Mouse (Mus musculus): ENCODE results near the gene Gm20388.

The Gm20388 gene

GRCm38 (mm10) chr8:120369956-120370355, 459.3 kb downstream of the Gm20388 start:
- no peak for DNase-seq (ENCODE audit: low spot score)

- no peak for DNase-seq (ENCODE audit: low spot score)
Observed at GRCm38 (mm10) chr8:120370461-120370860, 459.8 kb downstream of the Gm20388 start.

GRCm38 (mm10) chr8:120371146-120371545, 460.5 kb downstream of the Gm20388 start:
- DNase-seq (ENCODE audit: low spot score) = no peak

- DNase-seq (ENCODE audit: low spot score) = no peak
Observed at GRCm38 (mm10) chr8:120371725-120372457, 461.2 kb downstream of the Gm20388 start.

GRCm38 (mm10) chr8:120372684-120373083, 462.0 kb downstream of the Gm20388 start:
- DNase-seq (ENCODE audit: low spot score) = no peak

GRCm38 (mm10) chr8:120373621-120374020, 463.0 kb downstream of the Gm20388 start:
- DNase-seq (ENCODE audit: low spot score) = no peak

- no peak for DNase-seq (ENCODE audit: low spot score)
Observed at GRCm38 (mm10) chr8:120374070-120374469, 463.4 kb downstream of the Gm20388 start.

GRCm38 (mm10) chr8:120374514-120374913, 463.9 kb downstream of the Gm20388 start:
- DNase-seq (ENCODE audit: low spot score) = no peak

GRCm38 (mm10) chr8:120375170-120375569, 464.5 kb downstream of the Gm20388 start:
- DNase-seq (ENCODE audit: low spot score) = no peak

GRCm38 (mm10) chr8:120376215-120376614, 465.6 kb downstream of the Gm20388 start:
- no peak for DNase-seq (ENCODE audit: low spot score)

- no peak for DNase-seq (ENCODE audit: low spot score)
Observed at GRCm38 (mm10) chr8:120376847-120377802, 466.5 kb downstream of the Gm20388 start.

- no peak for DNase-seq (ENCODE audit: low spot score)
Observed at GRCm38 (mm10) chr8:120377803-120378189, 467.2 kb downstream of the Gm20388 start.

GRCm38 (mm10) chr8:120378306-120378705, 467.7 kb downstream of the Gm20388 start:
- DNase-seq (ENCODE audit: low spot score) = no peak

- DNase-seq (ENCODE audit: low spot score) = no peak
Observed at GRCm38 (mm10) chr8:120379015-120379414, 468.4 kb downstream of the Gm20388 start.

- DNase-seq (ENCODE audit: low spot score) = no peak
Observed at GRCm38 (mm10) chr8:120381865-120382264, 471.2 kb downstream of the Gm20388 start.

- DNase-seq (ENCODE audit: low spot score) = peak; percentile 77
Observed at GRCm38 (mm10) chr8:120382436-120383203, 472.0 kb downstream of the Gm20388 start.

- no peak for DNase-seq (ENCODE audit: low spot score)
Observed at GRCm38 (mm10) chr8:120383204-120383560, 472.5 kb downstream of the Gm20388 start.

GRCm38 (mm10) chr8:120383713-120384112, 473.1 kb downstream of the Gm20388 start:
- DNase-seq (ENCODE audit: low spot score) = no peak

- DNase-seq (ENCODE audit: low spot score) = no peak
Observed at GRCm38 (mm10) chr8:120384745-120385144, 474.1 kb downstream of the Gm20388 start.

- no peak for DNase-seq (ENCODE audit: low spot score)
Observed at GRCm38 (mm10) chr8:120388246-120388645, 477.6 kb downstream of the Gm20388 start.

GRCm38 (mm10) chr8:120390598-120390997, 480.0 kb downstream of the Gm20388 start:
- no peak for DNase-seq (ENCODE audit: low spot score)

GRCm38 (mm10) chr8:120391856-120392255, 481.2 kb downstream of the Gm20388 start:
- no peak for DNase-seq (ENCODE audit: low spot score)

All from ovary, postnatal 14 days (tissue).